Mouse (Mus musculus): ENCODE data around the gene Spsb2.

Spsb2 gene

DNA sequence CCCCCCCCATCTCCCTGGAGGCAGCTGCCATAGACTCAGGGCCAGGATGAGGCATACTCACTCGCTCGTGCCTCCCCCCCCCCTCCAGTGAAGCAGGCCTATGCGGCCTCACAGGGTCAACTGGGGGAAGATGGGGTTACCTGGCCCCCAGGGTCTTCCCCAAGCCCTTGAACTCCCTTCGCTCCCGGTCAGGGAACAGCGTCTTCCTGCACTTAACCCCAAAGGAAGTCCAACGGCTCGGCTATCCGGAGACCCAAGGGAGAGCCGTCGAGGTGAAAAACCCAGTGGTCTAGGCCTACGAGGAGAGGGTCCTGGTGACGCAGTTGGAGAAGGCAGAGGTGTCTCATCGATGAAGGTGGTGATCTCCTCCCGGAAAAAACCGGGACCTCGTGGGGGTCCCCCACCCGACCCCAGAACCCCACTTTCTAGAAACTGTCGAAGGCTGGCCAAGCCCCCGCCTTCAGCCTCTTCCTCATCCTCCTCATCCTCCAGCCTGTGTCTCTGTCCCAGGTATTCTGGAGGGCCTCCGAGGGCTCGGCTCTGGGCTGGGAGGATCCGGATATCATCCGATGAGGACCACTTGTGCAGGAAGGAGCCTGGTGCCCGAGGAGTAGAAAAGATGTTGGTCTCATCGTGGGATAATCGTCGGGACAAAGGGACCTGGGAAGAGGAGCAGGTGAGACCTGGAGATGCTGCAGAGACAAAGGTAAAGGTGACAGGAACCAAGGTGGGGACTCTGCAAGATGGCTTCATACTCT lies 50.3 kb downstream of the Spsb2 start:
- DNase-seq: peak in 1 of 2 experiments; percentile 43

DNA sequence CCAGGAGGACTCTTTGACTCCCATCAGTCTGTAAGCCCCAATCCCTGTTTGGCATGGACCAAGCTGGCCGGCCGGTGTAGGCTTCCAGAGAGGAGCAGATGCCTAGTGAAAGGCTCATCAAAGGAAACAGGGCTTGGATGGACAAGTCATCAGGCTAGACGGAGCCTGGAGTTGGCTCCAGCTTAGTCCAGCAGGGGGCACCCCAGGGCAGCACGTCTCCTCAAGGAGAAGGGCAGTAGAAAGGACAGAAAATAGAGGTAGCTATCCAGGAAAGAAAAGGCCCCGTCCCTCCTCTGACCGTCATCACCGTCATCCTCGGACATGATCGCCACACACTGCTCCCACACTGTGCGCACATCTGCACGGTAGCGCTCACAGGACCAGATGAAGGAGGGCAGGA lies 51.3 kb downstream of the Spsb2 start:
- DNase-seq: peak; percentile 96 to 97

Data from cerebellum, postnatal 25 days (tissue).